Mouse (Mus musculus) kidney, adult 8-10 months (tissue): ENCODE data around the gene Stxbp5.
"Not testable (repeated sequence)": the region's sequence is repeated elsewhere in the genome, so short reads cannot be mapped to it uniquely, and the experiment has no call there.

Experiments used
- DNase-seq, 2 experiments: peaks; one replicate each; pipeline ENCODE4 v3.0.0; 2022

Stxbp5 gene

GRCm38 (mm10) chr10:9901071-9901696 lies at the start of gene Stxbp5:
Gene Stxbp5, minus strand, starts transcription at chr10:9901079.
- DNase-seq, result peak; percentile 68 to 78

DNA sequence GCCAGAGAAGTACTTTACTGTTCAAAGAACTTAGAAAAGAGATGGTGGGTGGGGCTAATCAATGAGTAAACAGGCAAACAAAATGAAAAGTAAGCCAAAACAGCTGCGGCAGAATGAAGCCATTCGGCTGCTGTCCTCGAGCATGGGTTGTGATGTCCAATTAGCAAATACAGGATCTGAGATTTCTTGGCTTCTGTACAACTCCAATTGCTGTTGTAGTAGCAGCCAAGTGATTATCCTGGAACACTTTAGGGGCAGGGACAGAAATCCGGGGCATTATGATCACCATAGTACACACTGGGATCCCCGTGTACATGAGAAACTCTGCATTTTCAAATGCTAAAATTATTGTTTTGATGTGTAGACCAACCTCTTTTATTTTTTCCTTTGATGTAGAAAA lies 11.5 kb upstream of the Stxbp5 start:
- DNase-seq, result no peak

DNA sequence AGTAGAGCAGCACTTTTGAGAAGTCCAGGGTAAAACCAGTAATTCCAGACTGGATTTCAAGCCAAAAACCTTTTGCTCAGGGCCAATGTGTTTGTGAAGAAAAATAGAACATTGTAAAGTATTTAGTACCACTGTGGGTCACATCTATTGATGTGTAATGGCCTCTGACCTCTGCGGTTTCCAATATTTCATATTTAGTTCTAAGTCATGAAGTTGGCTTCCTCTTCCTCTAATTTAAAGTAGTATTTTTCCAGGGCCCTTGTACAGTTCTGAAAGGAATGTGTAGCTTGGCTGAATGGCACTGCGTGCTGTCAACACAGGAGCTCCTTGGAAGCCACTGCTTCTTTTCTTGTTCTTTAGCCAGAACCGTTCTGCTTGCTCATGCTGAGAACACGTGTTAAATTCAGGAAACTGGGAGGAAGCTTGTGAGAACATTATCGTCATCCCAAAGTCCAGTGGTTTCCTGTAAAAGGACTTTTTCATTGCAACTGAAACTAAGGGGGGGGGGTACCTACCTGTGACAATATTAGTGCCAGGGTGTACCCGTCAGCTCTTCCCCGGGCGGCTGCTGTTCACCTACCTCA lies 7.1 kb upstream of the Stxbp5 start:
- DNase-seq, result peak in 1 of 2 experiments; percentile 16

GRCm38 (mm10) chr10:9907519-9907918 lies 6.6 kb upstream of the Stxbp5 start:
- no peak for DNase-seq

GRCm38 (mm10) chr10:9906185-9906584 lies 5.3 kb upstream of the Stxbp5 start:
- DNase-seq, result no peak

- DNase-seq, result peak; percentile 90 to 95
These were observed 889 bp upstream of the Stxbp5 start for GRCm38 (mm10) chr10:9901697-9902239.

GRCm38 (mm10) chr10:9900315-9901070 lies 386 bp downstream of the Stxbp5 start:
- DNase-seq, result no peak

- DNase-seq, result no peak
These were observed 1.1 kb downstream of the Stxbp5 start for GRCm38 (mm10) chr10:9899816-9900215.

- DNase-seq, result no peak
These were observed 1.8 kb downstream of the Stxbp5 start for GRCm38 (mm10) chr10:9899086-9899485.

DNA sequence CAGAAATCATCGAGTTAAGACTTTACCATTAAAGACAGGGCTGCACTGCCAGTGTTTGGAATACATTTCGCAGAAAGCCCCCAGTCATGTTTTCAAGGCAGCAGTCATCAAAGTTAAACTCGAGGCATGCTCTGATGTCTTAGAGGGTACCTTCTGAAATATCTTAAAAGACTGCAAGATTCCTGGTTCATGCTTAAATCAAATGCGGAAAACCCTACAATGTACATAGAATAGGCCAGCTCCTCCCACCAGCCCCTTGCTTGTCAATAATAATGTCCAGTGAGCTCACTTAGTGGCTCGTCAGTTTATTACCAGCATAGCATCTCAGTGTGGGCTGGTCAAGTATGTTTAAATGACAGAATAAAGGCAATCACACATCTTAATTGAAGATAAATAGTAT lies 3.0 kb downstream of the Stxbp5 start:
- DNase-seq, result no peak

DNA sequence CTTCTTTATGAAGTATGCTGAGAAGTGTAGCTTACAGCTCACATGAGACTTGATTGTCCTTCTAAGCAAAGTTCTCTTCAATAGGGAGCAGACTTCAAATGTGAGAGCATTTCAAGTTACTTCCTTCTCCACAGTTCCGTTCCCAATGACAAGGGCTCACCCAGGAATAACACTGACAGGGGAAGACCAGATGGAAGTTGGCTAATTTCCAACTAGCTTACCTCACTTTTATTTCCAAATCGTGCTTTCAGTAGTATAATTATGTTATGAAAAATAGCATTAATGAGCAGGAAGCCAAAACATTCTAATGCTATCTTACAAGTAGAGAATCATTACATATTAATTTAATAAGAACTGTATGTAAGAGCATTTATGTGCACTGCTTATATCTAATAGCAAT lies 7.3 kb downstream of the Stxbp5 start:
- DNase-seq, result no peak

DNA sequence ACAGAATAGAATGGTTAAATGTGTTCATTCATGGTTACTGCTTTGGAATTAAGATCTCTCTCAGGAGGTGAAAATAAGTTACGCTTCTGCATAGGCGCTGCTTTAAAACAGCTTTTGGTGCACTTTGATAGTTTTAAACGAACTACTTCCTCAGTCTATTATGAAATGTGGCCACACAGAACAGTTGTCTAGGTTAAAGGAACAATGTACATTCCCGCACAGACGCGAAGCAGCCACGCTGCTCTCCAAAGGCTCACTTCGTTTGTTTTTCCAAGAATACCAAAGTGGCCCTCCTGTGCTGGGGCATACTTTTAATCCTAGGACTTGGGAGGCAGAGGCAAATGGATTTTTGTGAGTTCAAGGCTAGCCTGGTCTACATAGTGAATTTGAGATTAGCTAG lies 11.2 kb downstream of the Stxbp5 start:
- DNase-seq, result no peak

DNA sequence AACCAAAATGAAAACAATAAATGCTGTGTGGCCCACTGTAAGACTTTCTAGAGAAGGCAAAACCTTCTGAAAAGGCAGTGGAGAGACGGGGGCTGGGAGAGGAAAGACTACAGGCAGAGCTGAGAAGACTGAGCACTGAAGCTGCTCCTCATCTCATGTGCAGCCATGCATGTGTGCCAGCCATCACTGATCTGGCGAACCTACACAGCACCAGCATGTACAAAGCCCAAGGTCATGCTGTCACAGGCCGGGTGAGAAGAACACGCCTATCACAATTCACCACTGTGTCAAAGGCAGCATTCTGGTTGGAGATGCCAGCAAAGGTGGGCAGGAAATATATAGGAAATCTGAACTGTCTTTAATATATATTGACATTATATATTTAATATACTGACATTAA lies 12.2 kb downstream of the Stxbp5 start:
- no peak for DNase-seq

GRCm38 (mm10) chr10:9881781-9882320 lies 19.0 kb downstream of the Stxbp5 start:
- not testable (repeated sequence) for DNase-seq

GRCm38 (mm10) chr10:9880070-9880728 lies 20.7 kb downstream of the Stxbp5 start:
- no peak for DNase-seq

DNA sequence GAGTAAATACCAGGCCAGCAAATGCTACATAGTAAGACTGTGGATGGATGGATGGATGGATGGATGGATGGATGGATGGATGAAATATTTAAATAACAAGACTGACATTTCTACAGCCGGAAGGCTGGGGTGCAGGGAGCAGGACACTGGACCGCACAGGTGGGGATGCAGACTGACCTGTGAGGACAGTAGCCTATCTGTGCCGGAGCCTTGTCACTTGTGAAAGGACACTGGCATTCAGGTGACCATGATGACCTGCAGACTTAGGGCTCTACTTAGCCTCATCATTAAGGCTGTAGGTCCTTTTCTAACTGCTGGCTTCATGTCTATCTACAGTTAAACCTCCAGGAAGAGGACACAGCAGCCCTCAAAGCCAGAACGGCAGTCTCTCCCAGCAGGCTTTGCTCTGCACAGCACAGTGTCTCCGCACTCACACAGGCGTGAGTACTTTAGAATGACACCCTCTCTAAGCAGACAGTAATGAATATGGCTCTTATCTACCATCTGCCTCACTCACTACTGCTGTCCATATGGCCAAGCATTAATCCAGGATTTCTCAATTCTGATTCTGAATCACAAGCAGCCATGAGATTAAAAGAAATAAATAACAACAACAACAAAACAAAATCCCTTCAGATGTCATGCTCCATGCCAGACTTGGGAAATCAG lies 21.9 kb downstream of the Stxbp5 start:
- DNase-seq, result no peak

DNA sequence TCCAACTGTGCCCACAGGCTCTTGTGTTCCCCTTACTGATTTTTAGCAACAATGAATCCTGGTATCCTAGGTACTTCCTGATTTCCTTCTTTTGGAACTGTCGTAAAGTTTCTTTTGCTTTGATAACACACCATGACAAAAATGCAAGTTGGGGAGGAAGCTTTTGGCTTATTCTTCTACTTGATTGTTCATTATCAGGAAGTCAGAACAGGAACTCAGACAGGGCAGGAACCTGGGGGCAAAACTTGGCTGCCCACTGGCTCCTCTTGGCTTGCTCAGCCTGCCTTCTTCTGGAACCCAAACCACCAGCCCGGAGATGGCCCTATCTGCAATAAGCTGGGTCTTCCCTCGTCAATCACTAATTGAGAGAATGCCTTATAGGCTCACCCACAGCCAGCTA lies 25.0 kb downstream of the Stxbp5 start:
- DNase-seq, result no peak

GRCm38 (mm10) chr10:9872143-9872542 lies 28.7 kb downstream of the Stxbp5 start:
- peak in 1 of 2 experiments; percentile 14 for DNase-seq

DNA sequence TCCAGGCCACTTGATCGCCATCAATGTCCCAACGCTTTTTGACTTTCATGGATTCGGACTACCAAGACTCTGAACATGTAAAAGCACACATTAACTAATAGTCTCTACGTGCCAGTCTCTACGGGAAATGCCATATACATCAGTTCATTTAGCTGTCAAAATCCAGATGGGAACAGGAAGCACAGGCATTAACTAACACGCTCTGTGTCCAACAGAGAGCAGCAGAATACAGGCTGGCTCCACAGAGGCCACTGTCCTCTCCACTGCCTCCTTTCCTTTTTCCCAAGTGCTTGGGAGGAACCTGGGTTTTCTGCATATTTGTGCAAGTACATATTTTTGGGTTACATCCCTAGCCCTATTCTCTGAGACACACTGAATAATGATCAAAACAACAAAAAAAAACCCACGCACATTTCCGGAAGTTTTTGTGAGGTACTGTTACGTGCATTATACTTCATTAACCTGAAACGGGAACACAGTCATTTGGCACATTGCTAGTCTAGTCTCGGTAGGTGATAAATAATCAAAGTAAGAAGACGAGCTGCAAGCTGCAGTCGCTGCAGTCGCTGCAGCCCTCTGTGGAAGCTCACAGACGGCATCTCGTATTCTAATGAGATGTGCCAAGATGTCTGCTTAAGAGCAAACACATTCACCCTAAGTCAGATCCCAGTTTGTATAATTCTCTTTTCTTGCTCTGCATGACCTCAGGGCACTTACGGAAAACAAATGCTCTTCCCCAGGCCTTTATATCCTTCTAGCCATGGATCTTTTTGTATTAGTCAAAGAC lies 33.9 kb downstream of the Stxbp5 start:
- DNase-seq, result peak; percentile 15 to 22

GRCm38 (mm10) chr10:9860022-9860421 lies 40.9 kb downstream of the Stxbp5 start:
- DNase-seq, result no peak

- DNase-seq, result no peak
These were observed 41.4 kb downstream of the Stxbp5 start for GRCm38 (mm10) chr10:9859476-9859875.

DNA sequence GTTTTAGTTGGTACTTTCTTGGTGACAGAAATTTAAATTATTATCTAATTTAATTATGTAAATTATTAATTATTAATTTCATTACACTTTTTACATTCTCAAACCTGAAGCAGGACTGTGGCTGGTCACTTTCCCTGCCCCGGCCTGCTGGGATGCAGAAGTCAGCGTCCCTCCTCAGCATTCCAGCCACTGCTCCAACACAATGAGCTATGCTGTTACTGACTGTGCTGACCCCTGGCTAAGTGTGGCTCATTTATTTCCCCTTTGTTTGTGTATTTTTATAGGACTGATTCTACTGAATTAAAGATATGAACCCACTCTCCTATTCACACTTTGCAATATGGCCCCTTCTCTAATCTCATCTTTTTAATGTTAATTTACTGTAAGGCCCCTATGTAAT lies 43.0 kb downstream of the Stxbp5 start:
- DNase-seq, result no peak
